ENCODE assay signal across 27 mouse cellular contexts in the genomic region with DNA sequence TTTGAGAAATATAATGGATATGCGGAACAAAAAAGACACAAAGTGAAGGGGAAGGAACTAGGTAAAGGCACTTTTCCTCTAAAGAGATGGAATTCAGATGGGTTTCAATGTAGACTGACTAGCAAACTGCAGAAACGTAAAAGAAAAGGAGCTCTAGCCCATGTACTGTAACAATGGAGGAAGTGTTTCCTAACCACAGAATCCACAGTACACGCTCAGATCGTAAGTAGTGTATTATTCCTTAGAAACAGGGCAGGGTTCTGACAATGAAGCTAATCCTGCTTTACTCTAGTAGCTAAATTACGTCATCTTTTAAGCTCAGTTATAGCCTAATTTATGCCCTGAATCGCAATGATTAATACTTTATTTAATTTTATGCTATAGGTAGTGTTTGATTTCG. TPM values are rescaled to one million over a fixed set of nuclear protein-coding genes. Genes with fewer than 3 reads are reported as not detected.
"Had no signal": no experiment of that assay in that cellular context is flagged by ENCODE, and none has a peak within 500 bp of the region (broad histone marks: within the 10 kb centered on the region; RNA-seq: fewer than 3 reads in every experiment).

No protein-coding gene starts in this region.

- DNase-seq: heart, postnatal 10 days; heart, postnatal 14 days; heart, postnatal 36 days; heart, postnatal 4 days; kidney, adult 11 months; kidney, adult 18-20 months; kidney, adult 2 months; kidney, adult 8-10 months; kidney, adult 9 months; kidney, postnatal 10 days; kidney, postnatal 14 days; kidney, postnatal 25 days; kidney, postnatal 36 days; layer of hippocampus, adult 9-11 months; layer of hippocampus, postnatal 36 days had no signal

- ATAC-seq: hindbrain, embryonic 16.5 days; hindbrain, postnatal 0 days; inflammation-experienced regulatory T-cells, adult 6 months; intestine, embryonic 15.5 days; intestine, embryonic 16.5 days; intestine, postnatal 0 days had no signal

RNA-seq across cellular contexts. Expression of gene Tfec, which starts 51.7 kb away (rescaled TPM):
- total RNA-seq: layer of hippocampus, adult 18-20 months; layer of hippocampus, adult 2 months; layer of hippocampus, postnatal 14 days; layer of hippocampus, postnatal 25 days; layer of hippocampus, postnatal 36 days; left cerebral cortex, adult 18-20 months; left cerebral cortex, adult 2 months had no signal
